Mouse (Mus musculus): ENCODE measurements around the gene Ttc39a.

- TF ChIP-seq POLR2A (IDR thresholded peaks at IDR 0.05; ENCODE audit: extremely low read depth, insufficient read depth, low read length) (no peak), CTCF (IDR thresholded peaks at IDR 0.05; ENCODE audit: extremely low read depth, insufficient read depth, low read length) (no peak)
These were observed 20.8 kb upstream of the Ttc39a start for GRCm38 (mm10) chr4:109385599-109385998.

Measured in cortical plate, adult 2 months (tissue).